Mouse (Mus musculus) retina, embryonic 14.5 days (tissue): Measurements from ENCODE around the gene Cldnd1.

Experiments used
- DNase-seq: peaks from one replicate; pipeline ENCODE4 v3.0.0-alpha.2; 2015; ENCODE audit warnings: low spot score

The Cldnd1 gene

DNA sequence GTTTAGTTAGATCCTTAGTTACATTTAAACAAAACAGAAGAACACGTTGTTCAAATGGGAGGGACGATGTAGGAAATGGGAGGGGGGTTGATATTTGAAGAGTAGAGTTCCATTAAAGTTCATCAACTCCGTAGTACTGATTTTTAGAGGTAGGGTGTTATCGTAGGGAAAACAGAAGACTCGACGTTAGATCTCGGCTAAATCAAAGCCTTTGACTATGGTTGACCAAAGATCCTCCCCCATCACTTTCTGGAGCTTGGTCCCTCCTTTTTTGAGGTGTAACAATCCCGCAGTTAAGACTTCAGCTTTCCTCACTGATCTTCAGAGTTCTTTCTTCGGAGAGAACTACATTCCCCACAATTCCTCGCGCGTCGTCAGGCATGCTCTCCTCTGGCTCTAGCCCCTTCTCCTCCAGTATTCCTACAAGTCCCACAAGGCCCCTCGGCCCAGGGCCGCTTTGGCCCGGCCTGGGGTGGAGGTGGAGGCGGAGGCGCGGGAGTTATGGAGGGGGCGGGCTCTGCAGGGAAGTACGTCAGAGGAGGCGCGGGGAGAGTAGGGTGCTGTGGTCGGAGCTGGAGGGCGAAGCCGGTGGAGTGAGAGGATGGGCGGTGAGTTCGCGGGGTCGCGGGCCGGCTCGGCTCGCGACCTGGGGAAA is at the start of gene Cldnd1:
TSS of gene Cldnd1 (plus strand) at position 434 of the 655 bp plus-strand sequence.
- DNase-seq: peak; percentile 94

DNA sequence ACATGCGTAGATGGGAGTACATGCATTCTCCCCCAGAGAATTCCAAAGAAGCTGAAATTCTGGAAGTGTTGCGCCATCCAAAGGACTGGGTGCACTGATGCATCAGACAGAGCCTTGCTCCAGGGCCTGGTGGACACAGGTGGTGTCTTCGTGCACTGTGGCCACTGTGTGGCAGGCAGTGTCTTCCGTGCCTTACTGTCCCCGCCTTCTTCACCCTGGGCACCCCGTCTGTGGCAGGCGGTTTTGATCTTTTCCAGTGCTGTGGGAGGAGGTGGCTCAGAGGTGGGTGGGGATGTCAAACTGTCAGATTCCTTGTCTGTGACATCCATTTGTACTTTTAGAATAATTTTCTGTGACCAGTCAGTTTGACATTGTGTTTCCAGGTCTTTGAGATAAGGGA is 49.0 kb upstream of the Cldnd1 start:
- DNase-seq: no peak

DNA sequence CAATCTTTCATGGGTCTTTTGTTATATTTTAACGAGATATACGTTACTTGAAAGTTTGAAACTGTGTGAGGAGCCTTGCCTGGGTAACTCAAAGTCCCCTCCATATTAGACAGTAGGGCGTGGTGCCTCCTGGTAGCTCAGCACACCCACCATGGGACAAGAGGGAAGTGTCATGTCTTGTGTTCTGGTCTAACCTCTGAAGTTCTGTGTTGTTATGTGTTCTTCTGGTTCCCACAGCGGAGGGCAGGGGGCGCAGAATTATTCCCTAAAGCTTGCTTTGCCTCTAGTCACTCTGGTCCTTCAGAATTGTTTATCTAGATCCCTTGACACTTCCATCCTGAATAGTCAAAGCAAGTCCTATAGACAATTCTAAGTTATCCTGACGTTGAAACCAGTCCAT is 45.7 kb upstream of the Cldnd1 start:
- no peak for DNase-seq

DNA sequence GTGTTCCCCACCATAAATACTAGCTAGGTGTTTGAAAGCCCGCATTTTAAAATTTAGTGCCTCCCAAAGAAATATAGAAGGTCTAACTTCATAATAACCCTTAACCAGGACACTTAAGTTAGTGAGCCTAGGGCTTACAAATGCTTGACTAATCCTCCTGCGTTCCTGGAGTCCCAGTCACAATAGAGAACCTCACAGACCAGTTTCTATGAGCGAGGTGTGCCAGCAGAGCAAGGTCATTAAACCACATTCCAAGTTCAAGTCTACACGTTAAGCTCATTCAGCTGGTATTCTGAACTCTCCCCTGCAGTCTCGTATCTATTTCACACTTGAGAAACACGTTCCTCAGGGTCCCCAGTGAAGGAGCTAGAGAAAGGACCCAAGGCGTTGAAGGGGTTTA is 44.8 kb upstream of the Cldnd1 start:
- no peak for DNase-seq

DNA sequence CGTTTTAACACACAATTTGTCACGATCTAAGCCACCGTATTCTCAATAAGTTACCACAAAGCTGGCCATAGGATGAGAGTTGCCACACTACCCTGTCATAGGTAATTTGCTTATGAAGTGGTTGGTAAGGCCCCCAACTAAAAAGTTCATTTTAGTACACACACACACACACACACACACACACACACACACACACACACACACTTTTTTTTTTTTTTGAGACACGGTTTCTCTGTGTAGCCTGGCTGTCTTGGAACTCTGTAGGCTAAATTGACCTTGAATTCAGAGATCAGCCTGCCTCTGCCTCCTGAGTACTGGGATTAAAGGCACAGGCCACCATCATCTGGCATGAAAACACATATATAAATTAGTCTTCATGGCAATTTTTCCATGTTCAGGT is 43.8 kb upstream of the Cldnd1 start:
- no peak for DNase-seq

DNA sequence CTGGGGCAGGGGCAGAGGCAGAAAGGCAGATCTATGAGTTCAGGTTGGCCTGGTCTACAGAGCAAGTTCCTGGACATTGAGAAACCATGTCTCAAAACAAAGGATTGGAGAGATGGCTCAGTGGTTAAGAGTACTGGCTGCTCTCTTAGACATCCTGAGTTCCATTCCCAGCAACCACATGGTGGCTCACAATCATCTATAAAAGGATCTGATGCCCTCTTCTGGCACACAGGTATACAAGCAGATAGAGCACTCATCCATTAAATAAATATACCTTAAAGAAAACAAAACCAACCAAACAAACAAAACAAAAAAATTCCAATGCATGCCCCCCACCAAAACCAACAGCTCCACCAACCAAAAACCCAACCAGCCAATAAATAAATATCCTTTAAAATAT is 43.2 kb upstream of the Cldnd1 start:
- no peak for DNase-seq

DNA sequence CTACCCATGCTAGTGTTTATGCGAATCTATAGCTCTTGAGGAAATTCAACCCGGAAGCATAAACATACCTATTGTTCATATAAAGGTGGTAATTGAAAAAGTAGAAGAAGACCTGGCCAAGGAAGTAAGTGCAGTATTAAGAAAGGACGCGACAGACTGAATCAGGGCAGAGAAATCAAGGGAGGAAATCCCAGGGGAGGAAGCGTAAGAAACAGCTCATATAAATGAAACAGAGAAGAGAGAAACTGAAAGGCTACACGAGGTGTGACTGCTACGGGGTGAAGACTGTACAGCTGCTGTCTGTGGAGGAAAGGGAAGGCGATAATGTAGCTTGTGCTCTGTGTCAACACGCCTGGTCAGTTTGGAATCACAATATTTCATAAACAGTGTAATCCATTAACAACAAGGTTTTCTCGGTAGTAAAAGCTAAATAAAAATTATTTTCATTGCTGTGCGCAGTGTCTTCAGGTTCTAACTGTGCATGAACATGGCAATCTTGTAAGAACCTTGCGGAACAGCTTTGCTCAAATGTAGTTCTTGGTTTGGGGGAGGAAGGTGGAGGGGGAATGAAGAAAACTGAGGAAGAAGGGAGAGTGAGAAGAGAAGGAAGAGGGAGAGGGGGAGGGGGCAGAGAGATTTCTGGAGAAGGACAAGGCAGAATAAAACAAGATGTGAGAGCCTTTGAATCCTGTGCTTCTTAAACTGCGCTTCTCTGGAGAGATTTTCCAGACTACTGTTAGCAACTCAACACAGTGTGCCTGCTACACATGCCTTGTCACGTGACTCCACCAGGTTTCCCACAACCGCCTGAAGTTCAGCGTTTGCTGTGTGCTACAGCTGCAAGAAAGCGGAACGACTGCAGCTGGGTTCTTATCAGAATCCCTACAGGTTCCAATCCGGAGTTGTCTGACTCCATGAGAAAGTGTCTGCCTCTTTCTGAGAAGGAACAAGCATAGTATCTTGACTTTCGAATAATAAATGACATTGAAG is 41.9 kb upstream of the Cldnd1 start:
- no peak for DNase-seq

DNA sequence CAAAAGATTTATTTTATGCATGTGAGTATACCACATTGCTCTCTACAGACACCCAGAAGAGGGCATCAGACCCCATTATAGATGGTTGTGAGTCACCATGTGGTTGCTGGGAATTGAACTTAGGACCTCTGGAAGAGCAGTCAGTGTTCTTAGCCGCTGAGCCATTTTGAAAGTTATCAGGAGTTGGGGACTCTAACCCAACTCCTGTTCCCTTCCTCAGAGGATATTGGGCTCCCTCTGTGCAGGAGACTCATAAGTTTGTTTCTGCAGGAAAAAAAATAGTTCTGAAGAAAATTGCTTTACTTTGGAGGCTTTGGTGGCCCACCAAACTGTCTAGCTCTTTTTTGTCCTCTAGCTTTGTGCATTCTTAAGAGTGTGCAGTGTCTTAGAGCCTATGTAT is 39.2 kb upstream of the Cldnd1 start:
- DNase-seq: no peak

DNA sequence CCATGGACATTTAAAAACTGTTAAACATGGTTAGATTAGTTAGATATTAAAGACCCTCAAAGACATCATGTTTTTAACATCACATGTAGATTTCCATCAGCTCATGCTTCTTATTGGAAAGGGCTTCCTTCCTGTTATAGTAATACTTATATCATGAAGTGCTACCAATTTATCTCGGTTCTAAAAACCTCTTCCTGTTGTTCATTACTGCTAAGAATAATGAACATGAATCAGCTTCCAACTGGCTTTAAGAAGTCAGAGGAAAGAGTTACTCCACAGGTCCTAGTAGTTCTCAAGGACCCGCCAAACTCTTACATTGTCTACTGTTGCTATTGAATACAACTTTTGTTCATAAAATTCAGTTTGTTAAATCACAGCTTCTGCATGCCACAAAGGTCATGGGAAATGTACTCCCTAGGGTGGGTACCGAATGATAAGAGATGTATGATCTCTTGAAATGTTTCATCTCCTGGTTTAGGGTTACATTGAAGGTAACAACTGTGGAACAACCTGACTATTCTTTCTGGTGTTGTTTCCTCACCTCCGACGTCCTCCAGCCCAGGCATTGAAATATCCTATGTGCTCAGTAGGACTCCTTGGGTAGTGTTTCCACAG is 38.0 kb upstream of the Cldnd1 start:
- DNase-seq: no peak

DNA sequence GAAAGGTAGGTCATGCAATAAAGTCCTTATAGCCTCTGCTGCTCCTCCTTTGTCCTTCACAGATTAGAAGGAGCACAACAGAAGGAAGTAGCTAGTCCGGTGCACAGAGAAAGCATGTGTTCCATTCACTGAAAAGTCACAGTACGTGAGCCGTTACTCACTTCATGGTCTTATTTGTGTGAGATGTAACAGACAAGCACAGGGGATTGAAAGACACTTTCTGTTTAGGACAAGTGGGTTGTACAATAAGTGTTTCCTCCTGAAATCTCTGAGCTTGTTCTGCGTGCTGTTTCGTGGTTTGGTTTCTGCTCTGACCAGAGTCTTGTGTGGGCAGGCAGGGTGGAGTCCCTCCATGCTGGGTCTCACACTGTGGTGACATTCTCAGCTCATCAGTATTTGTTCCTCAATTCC is 37.4 kb upstream of the Cldnd1 start:
- no peak for DNase-seq

DNA sequence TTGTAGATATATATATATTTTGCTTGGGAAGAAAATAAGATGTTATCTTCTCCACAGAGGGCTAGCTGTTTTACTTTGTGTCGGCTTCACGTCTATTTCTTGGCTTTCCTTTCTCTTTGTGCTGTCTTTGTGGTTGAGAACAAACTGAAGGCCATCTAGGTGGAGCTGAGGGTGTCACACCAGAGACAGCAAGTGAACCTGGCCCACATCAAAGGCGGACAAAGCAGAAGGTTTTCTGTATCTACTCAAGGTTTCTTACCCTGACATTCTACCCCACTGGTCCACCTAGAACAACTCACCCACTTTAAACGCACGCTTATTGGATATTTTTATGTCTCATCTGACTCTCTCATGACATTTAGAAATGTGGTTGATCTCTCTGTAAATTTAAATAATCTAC is 33.6 kb upstream of the Cldnd1 start:
- no peak for DNase-seq

DNA sequence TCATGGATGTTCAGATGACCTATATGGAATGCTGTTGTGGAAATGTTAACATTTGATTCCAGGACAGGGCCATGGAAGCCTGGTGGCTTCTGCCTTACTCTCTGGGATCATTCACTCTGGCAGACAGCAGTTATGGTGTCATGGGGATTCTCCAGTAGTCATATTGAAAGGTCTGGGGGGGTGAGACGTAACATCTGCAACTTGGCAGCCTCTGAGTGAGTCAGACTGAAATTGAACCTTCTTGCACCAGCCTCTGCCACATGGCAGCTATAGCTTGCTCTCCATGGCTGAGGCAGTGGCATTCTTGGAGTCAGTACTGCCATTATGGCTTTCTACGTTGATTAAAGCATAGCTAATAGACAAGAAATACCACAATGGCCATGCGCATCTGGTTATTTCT is 30.9 kb upstream of the Cldnd1 start:
- DNase-seq: no peak

DNA sequence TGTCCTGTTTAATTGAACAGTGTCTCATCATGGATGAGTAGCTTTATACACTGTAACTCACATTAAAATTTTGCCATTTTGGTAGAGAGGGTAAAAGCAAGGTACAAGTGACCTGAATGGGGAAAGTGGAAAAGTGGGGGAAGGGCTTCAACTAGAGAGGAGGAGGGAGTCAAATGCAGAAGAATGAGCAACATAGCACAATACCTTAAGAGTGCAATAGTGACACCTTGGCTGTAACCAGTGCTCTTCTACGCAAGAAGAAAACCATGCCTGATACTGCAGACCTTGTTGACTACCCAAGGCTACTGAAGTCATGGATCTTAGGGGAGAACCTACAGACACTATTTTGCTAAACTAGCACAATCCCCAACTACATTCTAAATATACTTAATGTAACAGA is 30.4 kb upstream of the Cldnd1 start:
- DNase-seq: no peak

DNA sequence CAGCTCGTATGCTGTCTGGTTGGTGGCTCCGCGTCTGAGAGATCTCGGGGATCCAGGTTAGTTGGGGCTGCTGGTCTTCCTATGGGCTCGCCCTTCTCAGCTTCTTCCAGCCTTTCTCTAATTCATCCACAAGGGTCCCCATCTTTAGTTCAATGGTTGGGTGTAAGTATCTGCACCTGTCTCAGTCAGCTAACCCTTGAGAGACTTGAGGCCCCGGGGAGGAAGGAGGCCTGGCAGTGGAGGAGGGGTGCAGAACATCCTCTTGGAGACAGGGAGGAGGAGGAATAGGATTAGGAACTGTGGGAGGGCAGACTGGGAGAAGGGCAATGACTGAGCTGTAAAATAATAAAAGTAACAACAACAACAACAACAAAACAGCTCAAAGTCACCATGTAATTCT is 27.5 kb upstream of the Cldnd1 start:
- DNase-seq: no peak

DNA sequence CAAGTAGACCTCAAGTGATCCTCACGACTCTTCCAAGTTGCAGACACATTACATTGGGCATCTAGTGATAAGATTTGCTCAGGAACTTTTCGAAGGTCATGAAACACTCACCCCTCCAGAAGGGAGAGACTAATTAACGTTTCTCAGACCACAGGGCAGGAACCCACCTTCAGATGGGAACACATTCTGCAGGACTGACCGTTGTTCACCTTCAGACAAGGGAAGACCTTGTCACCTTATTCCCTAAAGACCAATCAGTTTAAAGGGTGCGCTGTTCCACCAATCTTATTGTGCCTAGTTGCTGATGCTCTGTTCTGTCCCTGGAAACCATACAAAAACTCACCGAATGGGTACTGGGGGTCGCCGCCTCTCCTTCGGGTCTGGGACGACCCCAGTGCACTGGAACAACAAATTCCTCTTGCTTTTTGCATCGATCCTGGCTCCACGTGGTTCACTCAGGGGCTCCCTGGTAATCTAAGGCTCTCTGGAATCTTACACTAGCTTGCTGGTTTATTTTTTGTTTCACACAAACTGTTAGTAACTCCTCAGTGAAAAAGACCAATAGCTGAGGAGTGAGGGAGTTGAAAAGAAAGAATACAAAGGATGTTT is 26.8 kb upstream of the Cldnd1 start:
- no peak for DNase-seq

DNA sequence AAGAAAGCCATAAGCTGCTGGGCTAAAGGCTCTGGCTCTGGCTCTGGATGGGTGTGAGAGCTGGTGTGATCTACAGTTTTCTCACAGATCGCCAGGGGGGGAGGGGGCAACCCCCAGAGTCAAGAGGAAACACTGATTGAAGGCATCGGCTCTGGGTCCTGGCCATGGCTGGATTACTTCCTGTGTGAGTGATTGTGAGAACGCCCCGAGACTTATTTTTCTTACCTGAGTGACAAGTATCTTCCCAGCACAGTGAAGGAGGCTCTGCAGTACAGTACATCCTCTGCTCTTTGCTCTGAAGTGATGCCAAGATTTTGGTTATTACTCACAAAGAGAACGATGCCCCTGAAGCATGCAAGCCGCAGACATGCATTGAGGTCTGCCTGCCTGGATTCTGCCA is 25.9 kb upstream of the Cldnd1 start:
- no peak for DNase-seq

DNA sequence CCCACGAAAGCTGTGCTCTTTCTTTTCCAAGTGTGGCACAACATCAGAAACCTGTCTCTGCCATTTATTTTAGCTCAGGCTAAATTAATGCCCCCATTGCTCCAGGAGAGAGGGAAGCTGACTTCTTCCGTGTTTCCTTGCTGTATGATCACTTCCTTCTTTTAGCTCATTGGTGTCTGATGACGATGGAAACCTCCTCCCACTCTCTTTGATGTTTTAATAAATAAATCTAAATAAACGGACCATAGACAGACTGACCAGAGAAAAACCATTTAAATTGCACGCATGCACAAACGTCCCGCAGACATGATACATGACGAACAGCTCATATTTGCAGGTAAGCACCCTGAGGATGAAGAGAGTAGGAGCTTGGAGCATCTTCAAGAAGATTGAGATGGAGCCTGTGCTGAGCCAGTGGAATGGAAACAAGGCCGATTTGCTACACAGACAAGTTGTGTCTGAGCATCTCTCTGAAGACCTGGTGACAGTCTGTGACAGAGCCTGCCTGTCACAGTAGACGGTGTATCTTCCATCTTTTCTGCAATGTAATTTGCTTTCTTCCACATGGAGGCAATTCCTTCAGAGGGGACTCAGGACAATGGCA is 25.3 kb upstream of the Cldnd1 start:
- DNase-seq: no peak

DNA sequence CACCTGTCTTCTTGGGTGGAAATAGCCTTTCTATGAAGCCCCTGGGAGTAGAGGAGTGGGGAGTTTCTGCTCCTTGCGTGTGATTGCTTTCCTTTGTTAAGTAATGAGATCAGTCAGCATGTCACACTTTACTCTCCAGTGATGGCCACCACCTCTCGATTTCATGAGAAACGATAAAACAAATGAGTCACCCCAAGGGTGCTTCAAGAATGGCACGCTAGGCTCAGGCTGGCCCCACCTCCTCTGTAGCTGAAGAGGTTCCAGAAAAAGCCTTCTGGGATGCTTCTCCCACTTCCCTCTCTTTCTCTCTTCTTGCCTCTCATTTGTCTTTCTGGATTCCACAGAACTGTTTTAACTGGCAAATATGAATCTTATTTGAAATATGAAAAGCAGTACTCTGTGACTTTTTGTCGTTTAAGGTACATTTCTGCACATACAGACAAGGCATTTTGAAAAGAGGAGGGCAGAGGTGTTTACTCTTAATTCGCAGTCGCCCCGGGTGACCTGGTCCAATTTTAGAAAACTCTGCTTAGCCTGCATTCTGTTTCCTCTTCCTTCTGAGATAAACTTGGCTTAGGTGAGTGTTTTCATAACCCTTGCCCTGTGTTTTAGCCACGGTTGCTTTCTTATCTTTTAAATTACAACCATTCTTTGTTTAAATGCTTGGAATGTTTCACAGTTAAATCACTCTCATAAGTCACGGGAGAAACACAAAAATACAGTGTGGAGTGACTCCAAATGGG is 24.2 kb upstream of the Cldnd1 start:
- no peak for DNase-seq

DNA sequence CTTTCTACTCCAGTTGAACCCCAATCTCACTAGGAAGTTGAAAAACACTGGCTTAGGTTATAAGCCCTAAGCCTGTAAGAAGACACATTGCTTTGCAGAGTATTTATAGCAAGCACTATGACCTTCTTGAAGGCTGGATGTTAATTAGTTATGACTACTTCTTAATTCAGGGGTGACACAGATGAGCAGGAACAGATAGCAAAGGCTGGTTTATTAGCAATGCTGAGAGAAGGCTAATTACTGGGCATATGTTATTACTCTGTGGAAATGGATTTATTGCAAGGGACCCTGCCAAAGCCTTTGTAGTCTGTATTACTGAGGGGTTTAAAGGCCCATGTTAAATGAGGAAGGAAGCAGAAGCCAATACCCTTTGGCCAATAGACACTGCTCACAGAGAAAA is 22.7 kb upstream of the Cldnd1 start:
- no peak for DNase-seq

DNA sequence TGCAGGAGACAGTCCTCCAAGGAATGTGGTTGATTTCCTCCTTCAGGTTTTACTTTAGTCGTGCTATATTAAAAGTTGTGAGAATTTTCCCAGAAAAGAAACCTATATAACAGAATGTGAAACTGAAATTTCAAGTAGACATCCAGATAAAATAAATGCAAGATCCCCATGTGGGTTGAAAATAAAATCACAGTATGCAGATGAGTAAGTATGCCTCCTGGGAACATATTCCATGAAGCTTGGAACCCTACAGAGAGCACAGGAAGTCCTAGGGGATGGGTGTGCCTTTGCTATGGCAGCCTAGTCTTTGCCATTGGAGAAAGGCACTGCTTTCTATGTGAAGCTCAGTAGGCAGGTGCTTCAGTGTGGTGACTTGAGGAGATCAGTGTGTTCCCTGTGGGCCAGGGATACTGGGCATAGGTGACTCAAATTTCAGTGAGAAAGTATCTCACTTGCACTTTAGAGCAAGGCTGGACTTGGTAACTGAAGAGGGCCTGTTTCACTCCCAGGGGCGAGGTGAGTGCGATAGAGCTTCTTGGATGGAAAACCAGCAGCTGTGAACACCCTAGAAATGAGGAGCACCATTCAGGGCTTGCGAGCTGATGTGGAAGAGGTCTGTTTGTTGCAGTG is 20.3 kb upstream of the Cldnd1 start:
- DNase-seq: no peak
